Mouse (Mus musculus) liver, embryonic 15.5 days (tissue): ENCODE measurements at regions not wholly inside any gene's neighbourhood (a gene's known extent, or its start where the extent isn't known, plus 50 kb on each side); places are given as distances from the start of the nearest gene placed in this dataset.

Source experiments
- ATAC-seq: fragments of 200-750 bp; cut with Nextera tagmentation; 2 replicates; pipeline ENCODE4 v1.8.0; 2017; ENCODE audit warnings: moderate number of reproducible peaks, mild to moderate bottlenecking, moderate library complexity; ENCODE audit not compliant: insufficient read depth
- H3K27ac ChIP-seq: fragments of 300-500 bp; sonication (generic); replicated peaks from 2 replicates; pipeline ENCODE4 v1.5.1; 2015; ENCODE audit warnings: mild to moderate bottlenecking, inconsistent platforms
- H3K27me3 ChIP-seq: fragments of 300-500 bp; sonication (generic); 2 replicates; pipeline ENCODE4 v1.6.1; 2015; ENCODE audit warnings: mild to moderate bottlenecking, inconsistent platforms
- H3K36me3 ChIP-seq: fragments of 300-500 bp; sonication (generic); replicated peaks from 2 replicates; pipeline ENCODE4 v1.6.1; 2015; ENCODE audit warnings: moderate library complexity, mild to moderate bottlenecking, inconsistent platforms
- H3K4me1 ChIP-seq: fragments of 300-500 bp; sonication (generic); replicated peaks from 2 replicates; pipeline ENCODE4 v1.6.1; 2015; ENCODE audit warnings: inconsistent platforms
- H3K4me2 ChIP-seq: fragments of 300-500 bp; sonication (generic); 2 replicates; pipeline ENCODE4 v1.6.1; 2015; ENCODE audit warnings: moderate library complexity, mild to moderate bottlenecking, inconsistent platforms
- H3K4me3 ChIP-seq: fragments of 300-500 bp; sonication (generic); replicated peaks from 2 replicates; pipeline ENCODE4 v1.5.1; 2015; ENCODE audit warnings: mild to moderate bottlenecking, inconsistent platforms
- H3K9ac ChIP-seq: fragments of 300-500 bp; sonication (generic); 2 replicates; pipeline ENCODE4 v1.6.1; 2015; ENCODE audit warnings: moderate library complexity, mild to moderate bottlenecking, inconsistent platforms
- H3K9me3 ChIP-seq: fragments of 300-500 bp; sonication (generic); replicated peaks from 2 replicates; pipeline ENCODE4 v1.6.1; 2016; ENCODE audit warnings: inconsistent platforms
- WGBS: fragments of 180-500 bp; shearing (Covaris S2); methylation state at CpG from one replicate; pipeline ENCODE4 v1.1.7; 2015; ENCODE audit warnings: mixed read lengths; ENCODE audit not compliant: insufficient replicate concordance; 5-methylcytosine and 5-hydroxymethylcytosine counted together

DNA sequence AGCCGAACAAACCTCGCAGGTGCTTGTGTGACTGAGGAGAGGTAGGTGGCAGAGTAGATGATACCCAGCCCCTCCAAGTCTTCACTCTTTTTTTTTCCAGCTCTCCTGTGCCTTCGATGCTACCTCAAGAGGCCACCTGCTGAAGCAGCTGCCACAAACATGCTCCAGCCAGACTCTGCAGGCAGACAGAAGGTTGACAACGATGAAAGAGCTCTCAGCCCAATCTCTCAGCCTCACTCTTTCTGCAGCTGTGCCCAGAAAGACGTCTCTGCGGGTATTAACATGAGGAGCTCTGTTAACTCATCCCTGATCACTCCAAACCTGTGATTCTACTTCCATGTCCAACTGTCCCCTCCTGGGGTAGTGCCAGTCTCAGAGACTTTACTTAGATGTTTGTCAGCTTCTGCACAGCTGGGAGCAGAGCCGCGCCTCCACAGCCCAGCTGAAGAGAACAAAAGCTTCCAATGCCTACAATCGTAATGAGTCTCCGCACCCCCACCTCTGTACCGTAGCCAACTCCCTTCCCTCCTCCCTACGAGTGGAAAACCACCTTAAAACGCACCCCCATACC, 2512.8 kb upstream of the 5930422O12Rik start:
- H3K4me1 ChIP-seq = no peaks in the 10 kb centered on the region
- H3K9ac ChIP-seq = no peak overlapping the region
- H3K4me2 ChIP-seq = peak overlapping the region; percentile 41
- H3K27me3 ChIP-seq = no peaks in the 10 kb centered on the region
- H3K36me3 ChIP-seq = no peaks in the 10 kb centered on the region
- no peak overlapping the region for H3K27ac ChIP-seq
- no peaks in the 10 kb centered on the region for H3K9me3 ChIP-seq
- WGBS = 11% methylated on average over 13 of the region's 13 CpGs
- ATAC-seq = no peak
- H3K4me3 ChIP-seq = no peak overlapping the region

GRCm38 (mm10) chr8:30916184-30916751, 2512.2 kb upstream of the 5930422O12Rik start:
- no peaks in the 10 kb centered on the region for H3K36me3 ChIP-seq
- no peak for ATAC-seq
- H3K4me3 ChIP-seq = no peak overlapping the region
- peak overlapping the region; percentile 41 for H3K4me2 ChIP-seq
- no peak overlapping the region for H3K9ac ChIP-seq
- 6% methylated on average over 12 of the region's 12 CpGs for WGBS
- no peak overlapping the region for H3K27ac ChIP-seq
- no peaks in the 10 kb centered on the region for H3K9me3 ChIP-seq
- H3K27me3 ChIP-seq = no peaks in the 10 kb centered on the region
- no peaks in the 10 kb centered on the region for H3K4me1 ChIP-seq

GRCm38 (mm10) chr8:30921451-30921850, 2507.1 kb upstream of the 5930422O12Rik start:
- Histone ChIP-seq H3K27ac (no peak overlapping the region), H3K9ac (no peak overlapping the region), H3K4me1 (no peaks in the 10 kb centered on the region), H3K9me3 (no peaks in the 10 kb centered on the region), H3K27me3 (no peaks in the 10 kb centered on the region), H3K4me3 (no peak overlapping the region), H3K36me3 (no peaks in the 10 kb centered on the region), H3K4me2 (no peak overlapping the region)
- ATAC-seq = no peak
- WGBS = 67% methylated on average over 12 of the region's 12 CpGs

- H3K9me3 ChIP-seq = no peaks in the 10 kb centered on the region
- H3K4me2 ChIP-seq = no peak overlapping the region
- H3K4me1 ChIP-seq = no peaks in the 10 kb centered on the region
- no peak overlapping the region for H3K9ac ChIP-seq
- ATAC-seq = no peak
- H3K36me3 ChIP-seq = no peaks in the 10 kb centered on the region
- H3K4me3 ChIP-seq = no peak overlapping the region
- H3K27me3 ChIP-seq = no peaks in the 10 kb centered on the region
- H3K27ac ChIP-seq = no peak overlapping the region
- 30% methylated on average over 18 of the region's 18 CpGs for WGBS
These were observed 2505.0 kb upstream of the 5930422O12Rik start for GRCm38 (mm10) chr8:30923301-30924159.

DNA sequence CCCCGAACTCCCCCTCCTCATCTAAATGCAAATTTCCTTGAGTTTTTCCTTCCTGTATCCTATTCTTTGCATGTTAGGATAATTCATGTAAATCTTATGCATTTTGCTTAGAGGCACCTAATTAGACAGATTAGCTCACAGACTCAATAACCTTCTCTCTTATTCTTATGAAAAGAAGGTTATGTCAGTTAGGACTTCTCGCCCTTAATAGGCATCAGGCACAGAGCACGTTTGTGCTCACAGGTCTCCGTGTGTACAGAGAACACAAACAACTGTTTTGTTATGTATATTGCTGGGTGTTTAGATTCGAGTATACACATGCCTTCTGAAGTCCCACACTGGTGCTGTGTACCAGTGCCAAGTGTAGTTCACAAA, 2504.4 kb upstream of the 5930422O12Rik start:
- H3K27ac ChIP-seq = no peak overlapping the region
- no peak overlapping the region for H3K9ac ChIP-seq
- H3K9me3 ChIP-seq = no peaks in the 10 kb centered on the region
- WGBS = 30% methylated on average over 5 of the region's 5 CpGs
- no peak for ATAC-seq
- H3K4me2 ChIP-seq = no peak overlapping the region
- H3K4me1 ChIP-seq = no peaks in the 10 kb centered on the region
- H3K4me3 ChIP-seq = no peak overlapping the region
- H3K27me3 ChIP-seq = no peaks in the 10 kb centered on the region
- H3K36me3 ChIP-seq = no peaks in the 10 kb centered on the region

GRCm38 (mm10) chr8:30924656-30925055, 2503.9 kb upstream of the 5930422O12Rik start:
- H3K9me3 ChIP-seq = no peaks in the 10 kb centered on the region
- ATAC-seq = no peak
- no peaks in the 10 kb centered on the region for H3K4me1 ChIP-seq
- WGBS = 55% methylated on average over 6 of the region's 6 CpGs
- H3K36me3 ChIP-seq = no peaks in the 10 kb centered on the region
- H3K27me3 ChIP-seq = no peaks in the 10 kb centered on the region
- no peak overlapping the region for H3K4me2 ChIP-seq
- H3K4me3 ChIP-seq = no peak overlapping the region
- H3K9ac ChIP-seq = no peak overlapping the region
- no peak overlapping the region for H3K27ac ChIP-seq

DNA sequence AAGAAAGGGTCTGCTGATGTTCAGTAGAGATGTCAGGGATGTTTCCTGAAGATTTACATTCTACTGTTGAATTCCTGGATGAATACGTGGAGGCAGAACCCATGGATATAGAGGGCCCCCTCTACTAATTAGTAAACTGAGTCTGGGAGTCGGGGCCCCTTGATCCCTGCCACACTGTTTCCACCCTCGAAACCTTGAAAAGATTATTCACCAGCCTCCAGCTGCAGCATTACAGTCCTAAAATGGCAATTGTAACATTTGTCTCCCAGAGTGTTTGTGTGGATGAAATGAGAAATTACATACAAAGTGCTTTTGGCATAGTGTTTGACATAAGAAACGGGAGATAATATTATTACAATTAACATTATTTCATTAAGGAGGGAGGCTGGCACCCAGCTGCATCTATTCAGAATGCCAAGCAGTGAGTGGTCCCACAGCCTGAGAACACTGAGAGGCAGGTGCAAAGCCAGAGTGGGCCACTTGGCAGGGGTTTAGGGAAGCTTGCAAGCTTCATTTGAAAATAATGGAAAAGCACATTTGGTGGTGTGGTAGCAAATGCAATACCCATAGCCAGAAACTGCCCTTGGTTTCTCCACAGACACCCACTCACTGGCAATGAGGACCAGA, 2490.9 kb upstream of the 5930422O12Rik start:
- no peak for ATAC-seq
- Histone ChIP-seq H3K9me3 (no peaks in the 10 kb centered on the region), H3K27me3 (no peaks in the 10 kb centered on the region), H3K9ac (no peak overlapping the region), H3K4me1 (no peaks in the 10 kb centered on the region), H3K27ac (no peak overlapping the region), H3K4me3 (no peak overlapping the region), H3K36me3 (no peaks in the 10 kb centered on the region), H3K4me2 (no peak overlapping the region)
- WGBS = 52% methylated on average over 4 of the region's 4 CpGs

DNA sequence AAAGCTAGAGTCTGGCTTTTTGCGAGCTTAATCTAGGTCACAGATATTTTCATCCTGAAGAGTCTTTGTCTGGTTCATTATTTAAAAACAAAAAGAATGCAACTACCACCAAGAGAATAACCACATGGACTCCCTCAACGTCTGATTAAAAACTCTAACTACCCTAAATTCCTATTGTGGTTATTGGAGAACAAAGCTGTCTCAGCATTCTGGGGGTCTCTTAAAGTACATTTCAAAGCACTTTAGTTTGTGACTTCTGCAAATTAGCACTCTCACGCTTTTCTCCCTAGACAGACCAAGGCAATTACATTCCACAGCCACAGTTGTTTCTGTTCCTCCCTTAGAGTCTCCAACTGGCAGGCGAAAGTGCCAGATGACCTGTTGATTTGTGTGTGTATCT, 2487.6 kb upstream of the 5930422O12Rik start:
- WGBS = 33% methylated on average over 4 of the region's 4 CpGs
- Histone ChIP-seq H3K27me3 (no peaks in the 10 kb centered on the region), H3K4me3 (no peak overlapping the region), H3K9ac (no peak overlapping the region), H3K36me3 (no peaks in the 10 kb centered on the region), H3K4me2 (no peak overlapping the region), H3K9me3 (no peaks in the 10 kb centered on the region), H3K4me1 (no peaks in the 10 kb centered on the region), H3K27ac (no peak overlapping the region)
- ATAC-seq = no peak

- Histone ChIP-seq H3K4me3 (no peak overlapping the region), H3K27me3 (no peaks in the 10 kb centered on the region), H3K9me3 (no peaks in the 10 kb centered on the region), H3K36me3 (no peaks in the 10 kb centered on the region), H3K4me2 (no peak overlapping the region), H3K9ac (no peak overlapping the region), H3K27ac (no peak overlapping the region), H3K4me1 (no peaks in the 10 kb centered on the region)
- no peak for ATAC-seq
- 68% methylated on average over 11 of the region's 11 CpGs for WGBS
These were observed 2486.9 kb upstream of the 5930422O12Rik start for GRCm38 (mm10) chr8:30941511-30942175.

DNA sequence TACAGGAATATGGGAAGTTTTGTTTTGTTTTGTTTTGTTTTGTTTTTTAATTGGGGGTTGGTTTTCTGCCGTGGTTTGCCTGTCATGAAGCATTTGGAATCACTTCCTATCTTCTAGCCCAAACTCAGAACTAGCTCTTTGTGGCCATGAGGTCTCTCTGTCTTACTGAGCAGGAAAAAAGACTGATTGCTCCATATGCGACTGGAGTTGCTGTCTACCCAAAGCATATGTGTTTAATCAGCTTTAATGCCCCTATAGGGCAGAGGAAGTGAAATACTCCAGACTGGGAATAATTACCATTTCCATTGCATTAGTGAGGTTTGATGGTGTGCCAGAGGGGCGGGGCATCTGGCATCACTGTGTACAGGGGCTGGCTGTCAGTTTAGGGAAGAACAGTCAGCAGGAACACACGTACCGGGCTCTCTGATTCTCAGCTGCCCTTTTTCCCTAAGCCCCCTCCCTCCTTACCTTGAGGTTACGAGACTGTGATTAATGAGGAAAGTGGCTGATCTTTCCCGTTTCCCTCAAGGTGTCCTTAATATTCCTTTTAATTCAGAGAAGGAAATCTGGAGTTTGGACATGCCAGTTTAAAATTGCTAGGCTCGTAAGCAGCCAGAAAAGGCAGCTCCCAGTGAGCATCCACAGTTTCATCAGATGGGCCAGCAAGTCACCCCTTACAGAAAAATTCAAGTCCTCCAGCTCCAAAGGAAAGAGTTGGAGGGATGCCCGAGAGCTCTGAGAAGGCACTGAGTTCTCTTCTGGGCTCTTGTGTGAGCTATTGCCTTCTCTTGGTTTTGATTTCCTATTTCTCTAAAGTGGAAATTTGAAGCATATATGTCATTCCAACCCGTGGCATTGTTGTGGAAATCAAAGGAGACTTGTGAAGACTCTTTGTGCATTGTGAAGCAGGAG, 2482.1 kb upstream of the 5930422O12Rik start:
- no peaks in the 10 kb centered on the region for H3K4me1 ChIP-seq
- no peaks in the 10 kb centered on the region for H3K9me3 ChIP-seq
- H3K4me2 ChIP-seq = no peak overlapping the region
- WGBS = 49% methylated on average over 10 of the region's 10 CpGs
- H3K27ac ChIP-seq = no peak overlapping the region
- H3K36me3 ChIP-seq = no peaks in the 10 kb centered on the region
- no peak for ATAC-seq
- H3K4me3 ChIP-seq = no peak overlapping the region
- H3K27me3 ChIP-seq = no peaks in the 10 kb centered on the region
- no peak overlapping the region for H3K9ac ChIP-seq
